Mouse (Mus musculus) heart, embryonic 15.5 days (tissue): Measurements from ENCODE around the gene Prkar2a. TPM values are rescaled to one million over a fixed set of nuclear protein-coding genes. Genes with fewer than 3 reads are reported as not detected.
A peak's percentile ranks its signal among the peaks of the same experiment; 100 is the strongest.

Experiments
- ATAC-seq: fragments of 200-750 bp; cut with Nextera tagmentation; replicated peaks from 2 replicates; pipeline ENCODE4 v1.8.0; 2017; ENCODE audit warnings: low read depth, moderate TSS enrichment; ENCODE audit not compliant: insufficient number of reproducible peaks, insufficient read depth, low FRiP score
- H3K27ac ChIP-seq: fragments of 300-500 bp; sonication (generic); 2 replicates; pipeline ENCODE4 v1.5.1; 2015; ENCODE audit warnings: mild to moderate bottlenecking, inconsistent platforms
- H3K27me3 ChIP-seq: fragments of 300-500 bp; sonication (generic); 2 replicates; pipeline ENCODE4 v1.6.1; 2015; ENCODE audit warnings: inconsistent platforms
- H3K36me3 ChIP-seq: fragments of 300-500 bp; sonication (generic); 2 replicates; pipeline ENCODE4 v1.6.1; 2015; ENCODE audit warnings: mild to moderate bottlenecking, inconsistent platforms
- H3K4me1 ChIP-seq: fragments of 300-500 bp; sonication (generic); replicated peaks from 2 replicates; pipeline ENCODE4 v1.6.1; 2015; ENCODE audit warnings: inconsistent platforms
- H3K4me2 ChIP-seq: fragments of 300-500 bp; sonication (generic); 2 replicates; pipeline ENCODE4 v1.6.1; 2015; ENCODE audit warnings: inconsistent platforms, mild to moderate bottlenecking, moderate library complexity
- H3K4me3 ChIP-seq: fragments of 300-500 bp; sonication (generic); 2 replicates; pipeline ENCODE4 v1.5.1; 2015; ENCODE audit warnings: mild to moderate bottlenecking, inconsistent platforms
- H3K9ac ChIP-seq: fragments of 300-500 bp; sonication (generic); 2 replicates; pipeline ENCODE4 v1.6.1; 2015; ENCODE audit warnings: mild to moderate bottlenecking, inconsistent platforms
- H3K9me3 ChIP-seq: fragments of 300-500 bp; sonication (generic); replicated peaks from 2 replicates; pipeline ENCODE4 v1.6.1; 2016; ENCODE audit warnings: inconsistent platforms
- WGBS: fragments of 180-500 bp; shearing (Covaris S2); methylation state at CpG from one replicate; pipeline ENCODE4 v1.1.7; 2015; ENCODE audit warnings: mixed read lengths; 5-methylcytosine and 5-hydroxymethylcytosine counted together
- polyA plus RNA-seq: library from polyadenylated mRNA; unstranded; fragments of >200 nt; fragmentation: Nextera tagmentation; extraction: Ambion mirVana; gene quantifications from 2 replicates; pipeline ENCODE4 v1.2.1, GENCODE M21; 2015

Prkar2a gene
- polyA plus RNA-seq, 1 experiment from 2014 or later = 25.7 TPM

DNA sequence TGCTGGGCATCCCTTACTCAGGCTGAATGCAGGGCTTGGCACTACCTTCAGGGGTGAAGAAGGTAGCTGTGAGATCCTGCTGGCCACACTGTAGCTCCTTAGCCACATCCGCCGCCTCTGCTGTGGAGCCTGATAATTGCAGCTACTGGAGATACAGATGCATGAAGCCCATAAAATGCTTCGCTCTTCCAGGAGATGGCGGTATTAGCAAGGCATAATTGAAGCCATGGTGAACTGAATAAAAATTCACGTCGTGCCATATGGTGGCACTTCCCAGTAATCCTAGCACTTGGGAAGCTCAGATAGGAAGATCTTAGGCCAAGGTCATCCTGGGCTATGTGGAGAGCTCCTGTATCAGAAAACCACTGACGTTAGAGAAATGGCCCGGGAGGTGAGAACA is 19.2 kb upstream of the Prkar2a start:
- no peak overlapping the region for H3K4me3 ChIP-seq
- WGBS = 60% methylated on average over 8 of the region's 8 CpGs
- peaks cover 21% of the 10 kb centered on the region for H3K36me3 ChIP-seq
- 0 out of 2 replicates have a peak, but pooled peaks cover 4% of the 10 kb centered on the region for H3K9me3 ChIP-seq
- H3K27ac ChIP-seq = no peak overlapping the region
- ATAC-seq = no peak
- H3K4me2 ChIP-seq = no peak overlapping the region
- H3K4me1 ChIP-seq = no peaks in the 10 kb centered on the region
- no peaks in the 10 kb centered on the region for H3K27me3 ChIP-seq
- H3K9ac ChIP-seq = no peak overlapping the region

GRCm38 (mm10) chr9:108673151-108673550 is 16.0 kb upstream of the Prkar2a start:
- Histone ChIP-seq H3K27ac (no peak overlapping the region), H3K4me3 (no peak overlapping the region), H3K36me3 (peaks cover 21% of the 10 kb centered on the region), H3K9me3 (0 out of 2 replicates have a peak, but pooled peaks cover 4% of the 10 kb centered on the region), H3K9ac (no peak overlapping the region), H3K4me1 (peaks cover 4% of the 10 kb centered on the region), H3K27me3 (no peaks in the 10 kb centered on the region), H3K4me2 (no peak overlapping the region)
- WGBS = 42% methylated on average over 2 of the region's 2 CpGs
- no peak for ATAC-seq

DNA sequence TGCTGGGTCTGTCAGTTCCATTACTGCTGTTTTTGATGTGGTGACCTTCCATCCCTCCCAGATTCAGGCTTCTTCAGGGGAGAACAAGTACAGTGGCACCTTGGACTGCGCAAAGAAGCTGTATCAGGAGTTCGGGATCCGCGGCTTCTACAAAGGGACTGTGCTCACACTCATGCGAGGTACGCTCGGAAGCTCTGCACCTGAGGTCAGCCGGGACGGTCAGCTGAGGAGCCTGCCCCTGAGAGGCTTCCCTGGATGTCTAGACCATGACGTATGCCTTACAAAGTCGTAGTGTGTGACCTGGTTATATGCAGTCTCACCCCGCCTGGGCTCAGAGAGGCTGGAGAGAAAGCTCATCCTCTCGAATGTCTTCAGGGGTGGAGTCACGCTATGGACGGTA is 9.1 kb upstream of the Prkar2a start:
- no peak overlapping the region for H3K27ac ChIP-seq
- no peaks in the 10 kb centered on the region for H3K9me3 ChIP-seq
- no peaks in the 10 kb centered on the region for H3K27me3 ChIP-seq
- no peak overlapping the region for H3K4me3 ChIP-seq
- H3K9ac ChIP-seq = no peak overlapping the region
- H3K4me1 ChIP-seq = peaks cover 4% of the 10 kb centered on the region
- no peak overlapping the region for H3K4me2 ChIP-seq
- ATAC-seq = no peak
- peaks cover 41% of the 10 kb centered on the region for H3K36me3 ChIP-seq
- WGBS = 89% methylated on average over 15 of the region's 15 CpGs

- H3K27ac ChIP-seq = no peak overlapping the region
- peaks cover 27% of the 10 kb centered on the region for H3K36me3 ChIP-seq
- H3K4me2 ChIP-seq = no peak overlapping the region
- peaks cover 1% of the 10 kb centered on the region for H3K4me1 ChIP-seq
- 45% methylated on average over 4 of the region's 4 CpGs for WGBS
- no peak overlapping the region for H3K4me3 ChIP-seq
- ATAC-seq = no peak
- no peak overlapping the region for H3K9ac ChIP-seq
- no peaks in the 10 kb centered on the region for H3K27me3 ChIP-seq
- no peaks in the 10 kb centered on the region for H3K9me3 ChIP-seq
Observed at GRCm38 (mm10) chr9:108686475-108686887, 2.6 kb upstream of the Prkar2a start.

DNA sequence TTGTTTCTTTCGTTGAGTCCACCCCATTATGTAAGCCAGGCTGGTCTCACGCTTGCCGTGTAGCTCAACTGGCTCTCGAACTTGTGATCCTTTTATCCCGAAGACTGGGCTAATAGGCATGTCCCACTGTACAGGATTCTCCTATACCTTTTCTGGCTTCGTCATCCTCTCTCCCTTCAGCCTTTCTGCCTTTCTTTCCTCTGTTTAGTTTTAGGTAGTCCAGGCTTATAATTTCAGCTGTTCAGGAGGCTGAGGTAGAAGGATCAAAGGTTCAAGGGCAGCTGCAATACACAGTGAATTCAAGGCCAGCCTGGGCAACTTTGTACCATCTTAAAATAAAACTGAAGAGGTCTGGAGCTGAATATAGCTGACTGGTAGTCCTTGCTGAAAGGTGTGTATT is 1.9 kb upstream of the Prkar2a start:
- no peak overlapping the region for H3K27ac ChIP-seq

GRCm38 (mm10) chr9:108687686-108688085 is 1.4 kb upstream of the Prkar2a start:
- H3K4me2 ChIP-seq = no peak overlapping the region
- H3K27ac ChIP-seq = no peak overlapping the region
- WGBS = 60% methylated on average over 2 of the region's 2 CpGs
- peaks cover 5% of the 10 kb centered on the region for H3K4me1 ChIP-seq
- H3K4me3 ChIP-seq = no peak overlapping the region
- no peak overlapping the region for H3K9ac ChIP-seq
- no peak for ATAC-seq
- H3K9me3 ChIP-seq = no peaks in the 10 kb centered on the region
- H3K36me3 ChIP-seq = peaks cover 20% of the 10 kb centered on the region; the same call in 1 of the 2 replicates
- no peaks in the 10 kb centered on the region for H3K27me3 ChIP-seq

More for the DNA sequence above, 1.9 kb upstream of the Prkar2a start:
- H3K4me2 ChIP-seq = no peak overlapping the region
- no peaks in the 10 kb centered on the region for H3K27me3 ChIP-seq
- no peak overlapping the region for H3K9ac ChIP-seq
- H3K4me1 ChIP-seq = peaks cover 5% of the 10 kb centered on the region
- ATAC-seq = no peak
- no peaks in the 10 kb centered on the region for H3K9me3 ChIP-seq
- 85% methylated on average over 6 of the region's 6 CpGs for WGBS
- peaks cover 23% of the 10 kb centered on the region for H3K36me3 ChIP-seq
- no peak overlapping the region for H3K4me3 ChIP-seq

- no peak for ATAC-seq
Observed at GRCm38 (mm10) chr9:108688451-108688850, 663 bp upstream of the Prkar2a start.

DNA sequence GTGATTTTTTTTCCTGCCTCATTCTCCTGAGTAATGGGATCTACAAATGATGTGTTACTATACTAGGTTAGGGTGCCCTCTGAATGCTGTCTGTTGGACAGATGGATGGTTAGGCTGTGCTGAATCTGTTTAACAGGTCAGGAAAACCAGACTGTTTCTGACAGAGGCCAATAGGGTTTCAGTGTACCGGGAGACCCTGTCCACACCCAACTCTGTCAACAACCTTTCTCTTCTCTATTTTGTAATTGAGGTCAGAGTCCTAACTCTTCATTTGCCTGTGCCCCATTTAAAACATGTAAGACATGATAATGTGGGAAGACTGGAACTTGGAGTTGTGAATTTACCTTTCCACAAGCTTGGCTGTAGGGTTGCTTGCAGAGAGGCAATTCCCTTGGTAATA is 879 bp downstream of the Prkar2a start:
- peaks cover 17% of the 10 kb centered on the region for H3K4me1 ChIP-seq
- ATAC-seq = no peak
- H3K4me2 ChIP-seq = no peak overlapping the region
- H3K36me3 ChIP-seq = 0 out of 2 replicates have a peak, but pooled peaks cover 4% of the 10 kb centered on the region
- 88% methylated on average over 1 of the region's 1 CpGs for WGBS
- no peaks in the 10 kb centered on the region for H3K27me3 ChIP-seq
- H3K9ac ChIP-seq = no peak overlapping the region
- no peaks in the 10 kb centered on the region for H3K9me3 ChIP-seq
- H3K27ac ChIP-seq = no peak overlapping the region
- H3K4me3 ChIP-seq = no peak overlapping the region

More at GRCm38 (mm10) chr9:108688451-108688850, 663 bp upstream of the Prkar2a start:
- Histone ChIP-seq H3K27me3 (no peaks in the 10 kb centered on the region), H3K9me3 (no peaks in the 10 kb centered on the region), H3K4me2 (no peak overlapping the region), H3K9ac (no peak overlapping the region), H3K4me1 (peaks cover 10% of the 10 kb centered on the region), H3K4me3 (no peak overlapping the region), H3K27ac (no peak overlapping the region), H3K36me3 (0 out of 2 replicates have a peak, but pooled peaks cover 14% of the 10 kb centered on the region)
- WGBS = 58% methylated on average over 9 of the region's 9 CpGs

DNA sequence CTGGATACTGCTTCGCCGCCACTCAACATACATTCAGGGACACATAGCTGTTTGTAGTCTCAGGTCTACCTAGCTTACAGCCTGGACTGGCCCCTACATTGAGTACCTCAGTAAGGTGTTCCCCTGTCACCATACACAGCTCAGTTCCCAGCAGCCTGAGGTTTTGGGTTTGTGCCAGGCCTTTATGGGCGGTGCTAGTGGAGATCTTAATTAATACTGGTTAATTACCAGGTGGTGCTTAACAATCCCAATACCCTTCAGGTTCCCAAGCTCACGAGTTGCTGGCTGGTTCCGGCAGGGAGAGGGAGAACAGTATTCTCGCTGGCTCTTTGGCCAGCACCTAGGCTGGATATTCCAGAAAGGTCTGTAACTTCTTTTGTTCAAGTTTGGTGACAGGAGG is 1.8 kb downstream of the Prkar2a start:
- peaks cover 17% of the 10 kb centered on the region for H3K4me1 ChIP-seq
- H3K9ac ChIP-seq = no peak overlapping the region
- no peaks in the 10 kb centered on the region for H3K27me3 ChIP-seq
- no peak overlapping the region for H3K4me2 ChIP-seq
- WGBS = 84% methylated on average over 6 of the region's 6 CpGs
- H3K9me3 ChIP-seq = no peaks in the 10 kb centered on the region
- H3K27ac ChIP-seq = no peak overlapping the region
- H3K4me3 ChIP-seq = no peak overlapping the region
- no peaks in the 10 kb centered on the region for H3K36me3 ChIP-seq
- no peak for ATAC-seq

DNA sequence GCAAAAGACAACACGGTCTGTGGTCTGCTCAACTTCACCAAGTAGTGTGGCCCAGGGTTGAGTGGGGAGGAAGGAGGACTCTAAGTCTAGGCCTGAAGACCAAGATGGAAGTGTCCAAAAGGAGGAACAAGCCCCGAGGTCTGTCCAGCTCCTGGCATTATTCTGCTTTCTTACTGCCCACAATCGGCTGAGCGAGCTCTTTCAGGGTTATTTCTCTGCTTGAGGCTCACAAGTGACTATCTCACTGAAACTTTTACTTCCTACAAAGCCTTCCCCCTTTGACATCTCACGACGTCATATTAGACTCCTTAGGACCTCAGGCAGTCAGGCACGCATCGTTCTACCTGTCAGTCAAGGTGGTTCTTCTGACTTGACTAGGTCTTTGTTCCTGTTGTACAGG is 2.3 kb downstream of the Prkar2a start:
- Histone ChIP-seq H3K36me3 (no peaks in the 10 kb centered on the region), H3K9ac (peak overlapping the region; percentile 81; the same call in 1 of the 2 replicates), H3K27me3 (no peaks in the 10 kb centered on the region), H3K27ac (no peak overlapping the region; the same call in 1 of the 2 replicates), H3K9me3 (no peaks in the 10 kb centered on the region), H3K4me1 (peaks cover 17% of the 10 kb centered on the region), H3K4me2 (peak overlapping the region; percentile 92), H3K4me3 (peak overlapping the region; percentile 68)
- no peak; the same call in 1 of the 2 replicates for ATAC-seq
- whole genome bisulfite sequencing = 62% methylated on average over 8 of the region's 8 CpGs

DNA sequence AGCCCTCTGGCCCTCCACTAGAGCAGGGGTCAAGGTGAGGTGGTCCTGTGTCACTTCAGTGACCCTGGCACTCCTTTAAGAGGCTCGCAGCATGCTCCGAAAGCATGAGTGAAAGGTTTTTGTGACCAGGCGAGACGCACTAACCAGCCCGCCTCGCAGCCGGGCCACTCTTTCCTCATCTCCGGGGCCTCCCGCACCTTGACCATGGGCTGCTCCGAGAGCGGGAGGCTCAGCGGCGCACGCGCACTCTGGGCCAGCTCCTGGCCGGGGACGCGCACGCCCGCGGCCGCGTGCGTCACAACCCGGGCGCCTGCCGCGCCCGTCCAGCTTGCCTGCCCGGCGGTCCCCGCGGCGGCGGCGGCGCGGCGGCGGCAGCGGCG is 2.7 kb downstream of the Prkar2a start:
- no peaks in the 10 kb centered on the region for H3K36me3 ChIP-seq
- peak overlapping the region; percentile 81 for H3K9ac ChIP-seq
- H3K4me2 ChIP-seq = peak overlapping the region; percentile 92
- WGBS = under 1% methylated on average over 39 of the region's 42 CpGs
- peak; percentile 90 for ATAC-seq
- no peaks in the 10 kb centered on the region for H3K27me3 ChIP-seq
- no peaks in the 10 kb centered on the region for H3K9me3 ChIP-seq
- H3K4me3 ChIP-seq = peak overlapping the region; percentile 68
- H3K27ac ChIP-seq = peak overlapping the region; percentile 69
- H3K4me1 ChIP-seq = peaks cover 17% of the 10 kb centered on the region

DNA sequence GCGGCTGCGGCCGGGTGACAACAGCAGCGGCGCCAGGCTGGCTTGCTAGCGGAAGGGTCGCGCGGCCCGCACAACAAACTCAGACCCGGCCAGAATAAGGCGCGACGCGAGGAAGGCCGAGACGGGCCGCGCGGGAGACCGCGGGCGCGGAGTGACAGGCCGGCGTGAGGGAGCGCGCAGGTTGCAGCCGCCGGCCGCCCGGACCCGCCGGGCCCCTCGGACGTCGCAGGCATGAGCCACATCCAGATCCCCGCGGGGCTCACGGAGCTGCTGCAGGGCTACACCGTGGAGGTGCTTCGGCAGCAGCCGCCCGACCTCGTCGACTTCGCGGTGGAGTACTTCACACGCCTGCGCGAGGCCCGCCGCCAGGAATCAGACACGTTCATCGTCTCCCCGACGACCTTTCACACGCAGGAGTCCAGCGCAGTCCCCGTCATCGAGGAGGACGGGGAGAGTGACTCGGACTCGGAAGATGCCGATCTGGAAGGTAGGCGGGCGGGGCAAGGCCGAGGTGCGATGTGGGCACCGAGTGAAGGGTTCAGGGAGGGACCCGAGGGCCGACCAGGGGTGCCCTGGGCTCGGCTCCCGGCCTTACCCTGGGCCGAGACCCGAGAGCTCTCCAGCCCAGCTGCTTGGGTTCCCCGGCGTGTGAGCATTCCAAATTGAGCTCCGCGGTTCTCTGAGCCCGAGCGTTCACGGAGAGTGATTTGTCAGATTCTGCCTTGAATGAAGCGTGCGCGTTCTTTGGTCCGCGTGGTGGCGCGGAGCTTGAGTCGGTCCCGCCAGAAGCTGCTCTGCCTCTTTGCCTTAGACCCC is 3.3 kb downstream of the Prkar2a start:
- no peaks in the 10 kb centered on the region for H3K9me3 ChIP-seq
- ATAC-seq = peak; percentile 73
- WGBS = under 1% methylated on average over 90 of the region's 92 CpGs

More for the DNA sequence above, 3.3 kb downstream of the Prkar2a start:
- peak overlapping the region; percentile 92 for H3K4me2 ChIP-seq
- H3K4me3 ChIP-seq = peak overlapping the region; percentile 68
- H3K27me3 ChIP-seq = no peaks in the 10 kb centered on the region
- H3K9ac ChIP-seq = peak overlapping the region; percentile 81
- H3K36me3 ChIP-seq = no peaks in the 10 kb centered on the region
- H3K27ac ChIP-seq = peak overlapping the region; percentile 69
- peaks cover 17% of the 10 kb centered on the region for H3K4me1 ChIP-seq
